Mouse (Mus musculus): ENCODE measurements around the gene Trp53.
A peak's percentile ranks its signal among the peaks of the same experiment; 100 is the strongest.

DNA sequence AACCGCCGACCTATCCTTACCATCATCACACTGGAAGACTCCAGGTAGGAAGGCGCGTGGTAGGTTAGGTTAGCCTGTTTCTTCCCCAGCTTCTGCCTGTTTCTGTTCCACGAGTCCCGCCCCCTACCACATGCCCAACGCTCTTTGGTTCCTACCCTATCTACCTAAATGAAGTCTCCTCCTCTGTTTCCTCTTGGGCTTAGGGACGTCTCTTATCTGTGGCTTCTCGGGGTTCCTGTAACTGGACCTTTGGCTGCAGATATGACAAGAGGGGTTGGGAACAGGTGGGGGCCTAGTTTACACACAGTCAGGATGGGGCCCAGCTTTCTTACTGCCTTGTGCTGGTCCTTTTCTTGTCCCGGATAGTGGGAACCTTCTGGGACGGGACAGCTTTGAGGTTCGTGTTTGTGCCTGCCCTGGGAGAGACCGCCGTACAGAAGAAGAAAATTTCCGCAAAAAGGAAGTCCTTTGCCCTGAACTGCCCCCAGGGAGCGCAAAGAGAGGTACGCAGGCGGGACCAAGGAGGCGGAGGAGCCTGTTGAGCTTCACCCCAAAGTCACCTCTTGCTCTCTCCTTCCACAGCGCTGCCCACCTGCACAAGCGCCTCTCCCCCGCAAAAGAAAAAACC lies 9.2 kb downstream of the Trp53 start:
- no peak for TF ChIP-seq CTCF (IDR thresholded peaks at IDR 0.05 in 2 of 3, conservative IDR thresholded peaks at IDR 0.05 in 1 of 3; ENCODE audit: control insufficient read depth in 1 of 3, insufficient read depth in 1 of 3, low read depth in 2 of 3, low read length in 3 of 3, poor library complexity in 1 of 3, severe bottlenecking in 1 of 3)
- no peak for TF ChIP-seq ZNF384 (IDR thresholded peaks at IDR 0.05; ENCODE audit: low read depth, low read length)
- peak; percentile 79 to 93 for TF ChIP-seq EP300 (IDR thresholded peaks at IDR 0.05; ENCODE audit: low read depth in 1 of 2, low read length in 2 of 2)
- TF ChIP-seq CHD2 (IDR thresholded peaks at IDR 0.05; ENCODE audit: low read length), result peak; percentile 38; the same call in 1 of the 2 replicates
- TF ChIP-seq MYB (IDR thresholded peaks at IDR 0.05; ENCODE audit: low read depth, low read length), result peak; percentile 76
- TF ChIP-seq MYC (IDR thresholded peaks at IDR 0.05; ENCODE audit: low read depth, low read length), result peak; percentile 67; the same call in 1 of the 2 replicates
- TF ChIP-seq SMC3 (IDR thresholded peaks at IDR 0.05; ENCODE audit: low read depth, low read length), result no peak
- peak in 1 of 2 experiments; percentile 47; a peak in 1 of 4 replicates for TF ChIP-seq POLR2A (IDR thresholded peaks at IDR 0.05; ENCODE audit: control insufficient read depth in 1 of 2, insufficient read depth in 1 of 2, low read depth in 1 of 2, low read length in 2 of 2, poor library complexity in 1 of 2)
- TF ChIP-seq MAFK (IDR thresholded peaks at IDR 0.05; ENCODE audit: borderline replicate concordance, low read depth, low read length), result peak; percentile 42; the same call in 1 of the 2 replicates
- no peak for TF ChIP-seq RAD21 (IDR thresholded peaks at IDR 0.05; ENCODE audit: low read depth, low read length)
- TF ChIP-seq HCFC1 (IDR thresholded peaks at IDR 0.05; ENCODE audit: low read depth, low read length), result peak; percentile 56; the same call in 1 of the 2 replicates
- 0 out of 2 replicates have a peak, but pooled peaks have one; percentile 30 for TF ChIP-seq USF1 (IDR thresholded peaks at IDR 0.05; ENCODE audit: low read depth, low read length)
- TF ChIP-seq POLR2AphosphoS2 (IDR thresholded peaks at IDR 0.05; ENCODE audit: low read length), result peak; percentile 69

Measured in MEL (cell line).